Mouse (Mus musculus) E14TG2a.4 (cell line): ENCODE measurements around the gene Adgrl2.

Experiments
- CTCF ChIP-seq: conservative IDR thresholded peaks from 2 replicates; pipeline ENCODE4 v1.5.1; 2014; ENCODE audit warnings: low read length
- POU5F1 ChIP-seq: IDR thresholded peaks from 2 replicates; pipeline ENCODE4 v1.6.1; 2014; ENCODE audit warnings: low read length, borderline replicate concordance

GRCm38 (mm10) chr3:148959327-148960025 lies 30.9 kb downstream of the Adgrl2 start:
- TF ChIP-seq CTCF (no peak), POU5F1 (no peak)
